Mouse (Mus musculus) megakaryocyte progenitor cell, adult 5-6 weeks (primary cell): Measurements from ENCODE around the gene Sh3rf3. TPM values are rescaled to one million over a fixed set of nuclear protein-coding genes. Genes with fewer than 3 reads are reported as not detected.

ENCODE experiments used
- ATAC-seq: replicated peaks from 2 replicates; pipeline ENCODE4 v1.8.0; 2016; ENCODE audit warnings: mild to moderate bottlenecking, moderate TSS enrichment, inconsistent platforms; ENCODE audit not compliant: poor library complexity
- total RNA-seq, 2 experiments: library from RNA; stranded (forward) in 1 of 2; stranded (reverse) in 1 of 2; fragments of 157-497, 149-512 nt in 1 of 2; fragments of 200-1000 nt in 1 of 2; gene quantifications; 2 replicates each; pipeline versions ENCODE4 v1.2.3 to v1.2.4; 2015 to 2017

Sh3rf3 gene
- total RNA-seq, 2 experiments from 2014 or later: 0.05 TPM; not detected in 1

DNA sequence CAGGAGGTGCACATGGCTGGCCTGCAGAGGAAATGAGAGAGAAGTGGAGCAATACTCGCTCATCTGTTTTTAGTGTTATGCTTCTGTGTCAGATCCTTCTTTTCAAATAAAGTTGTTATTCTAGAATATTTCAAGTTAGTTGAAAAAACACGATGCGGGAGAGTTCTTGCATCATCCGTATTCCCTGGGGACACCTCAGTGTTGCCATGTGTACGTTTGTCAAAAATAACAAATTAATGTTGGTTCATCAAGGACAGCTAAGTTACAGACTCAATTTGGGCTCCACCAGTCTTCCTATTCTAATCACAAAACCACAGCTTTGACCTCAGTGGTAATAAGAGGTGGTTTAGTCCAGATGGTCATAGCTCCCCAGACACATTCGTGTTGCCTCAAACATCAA, 35.4 kb downstream of the Sh3rf3 start:
- ATAC-seq: no peak

DNA sequence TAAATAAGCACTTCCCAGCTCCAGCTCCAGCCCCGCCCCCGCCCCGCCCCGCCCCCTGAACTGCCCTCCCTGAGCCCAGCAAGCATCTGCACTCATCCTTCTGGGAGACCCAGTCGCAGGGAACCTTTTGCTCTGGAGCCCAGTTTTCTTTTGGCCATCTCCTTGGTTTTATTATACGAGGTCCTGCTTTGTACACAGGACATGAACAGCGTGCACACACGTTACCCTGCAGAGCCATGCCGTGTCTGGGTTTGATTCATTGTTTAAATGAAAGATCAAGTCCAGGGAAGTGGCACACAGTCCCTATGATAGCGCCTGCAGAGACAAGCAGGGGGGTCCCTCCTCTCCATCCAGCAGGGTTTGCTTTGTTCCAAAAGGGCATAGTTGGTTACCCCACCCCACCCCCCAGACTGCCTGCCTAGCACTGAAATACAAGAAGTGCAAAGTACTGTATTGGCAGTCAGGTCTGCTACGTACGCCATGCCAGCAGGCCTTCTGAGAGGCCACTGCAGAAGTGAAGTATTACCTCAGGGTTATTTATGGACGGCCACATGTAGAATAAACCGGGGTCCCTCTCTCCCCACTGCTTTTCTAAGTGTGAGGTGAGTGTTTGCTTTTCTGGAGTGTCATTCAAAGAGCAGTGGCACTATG, 41.5 kb downstream of the Sh3rf3 start:
- ATAC-seq: no peak

- no peak for ATAC-seq
These were observed 42.1 kb downstream of the Sh3rf3 start for GRCm38 (mm10) chr10:58855199-58855751.

DNA sequence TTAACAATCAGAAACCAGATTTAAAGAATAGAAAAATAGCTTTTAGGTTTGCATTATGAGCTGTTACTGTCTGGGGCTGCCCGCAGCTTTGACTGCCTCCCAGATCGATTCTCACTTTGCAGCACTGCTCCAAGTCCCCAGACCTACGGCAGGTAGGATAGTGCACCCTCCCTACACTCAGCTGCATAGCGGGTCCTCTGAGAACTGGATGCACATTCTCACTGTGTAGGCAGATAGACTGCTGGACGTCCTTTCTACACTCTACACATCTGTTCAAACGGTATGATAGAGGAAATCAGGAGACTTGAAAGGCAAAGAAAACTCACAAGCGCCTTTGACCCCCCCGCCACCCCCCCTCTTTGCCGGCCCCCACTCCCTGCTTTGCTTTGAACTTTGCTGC, 42.7 kb downstream of the Sh3rf3 start:
- no peak for ATAC-seq

- no peak for ATAC-seq
These were observed 43.6 kb downstream of the Sh3rf3 start for GRCm38 (mm10) chr10:58856742-58857141.

DNA sequence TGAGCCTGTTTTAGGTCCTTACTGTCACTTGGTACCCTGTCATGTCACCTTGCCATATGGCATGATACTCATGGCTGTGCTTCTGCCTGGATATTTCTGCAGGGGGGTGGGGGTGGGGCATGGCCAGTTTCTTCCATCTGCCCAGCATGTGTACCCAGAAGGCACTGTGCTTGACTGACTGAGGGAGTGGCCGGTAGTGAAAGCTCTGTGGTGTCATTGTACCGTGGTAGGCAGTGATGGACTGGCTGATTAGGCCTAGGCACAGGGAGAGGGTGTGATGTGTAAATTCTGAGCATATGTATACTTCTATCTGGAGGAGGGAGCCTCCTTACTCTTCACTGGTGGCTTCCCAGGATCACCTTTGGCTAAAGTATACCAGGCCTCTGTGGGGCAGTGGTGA, 51.6 kb downstream of the Sh3rf3 start:
- ATAC-seq: no peak

DNA sequence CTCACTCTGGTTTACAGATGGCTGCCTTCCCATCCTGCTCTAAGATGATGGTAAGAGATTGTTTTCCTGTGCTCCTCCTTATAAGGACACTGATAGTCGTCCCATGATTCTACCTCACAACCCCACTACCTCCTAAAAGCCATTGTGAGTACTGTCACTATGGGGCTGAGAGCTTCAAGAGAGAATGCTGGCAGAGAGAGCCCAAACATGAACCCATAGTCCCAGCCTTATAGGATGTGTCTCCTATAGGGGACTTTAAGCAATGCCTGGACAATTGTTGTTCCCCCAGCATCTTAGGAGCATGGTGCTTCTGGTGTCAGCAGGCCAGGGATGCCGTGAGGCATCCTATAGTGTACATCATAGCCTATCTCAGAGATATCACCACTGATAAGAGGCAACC, 54.4 kb downstream of the Sh3rf3 start:
- no peak for ATAC-seq

DNA sequence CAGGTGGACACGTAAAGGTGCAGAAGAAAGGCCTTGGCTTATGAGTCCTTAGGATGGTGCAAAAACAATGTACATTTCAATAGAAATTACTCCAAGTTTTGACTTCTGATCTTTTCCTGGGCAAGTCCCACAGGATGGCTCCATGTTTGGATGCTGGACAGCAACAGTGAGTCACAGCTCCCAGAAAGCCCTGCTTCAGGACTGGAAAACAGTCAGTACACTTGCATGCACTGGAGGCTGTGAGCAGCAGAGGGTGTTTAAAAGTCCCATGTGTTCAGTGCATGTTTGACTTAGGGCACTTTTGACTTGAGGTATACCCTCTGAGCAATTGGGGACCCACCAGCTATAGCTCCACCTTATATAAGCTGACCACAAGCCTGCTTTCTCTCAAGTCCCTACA, 56.7 kb downstream of the Sh3rf3 start:
- ATAC-seq: no peak

DNA sequence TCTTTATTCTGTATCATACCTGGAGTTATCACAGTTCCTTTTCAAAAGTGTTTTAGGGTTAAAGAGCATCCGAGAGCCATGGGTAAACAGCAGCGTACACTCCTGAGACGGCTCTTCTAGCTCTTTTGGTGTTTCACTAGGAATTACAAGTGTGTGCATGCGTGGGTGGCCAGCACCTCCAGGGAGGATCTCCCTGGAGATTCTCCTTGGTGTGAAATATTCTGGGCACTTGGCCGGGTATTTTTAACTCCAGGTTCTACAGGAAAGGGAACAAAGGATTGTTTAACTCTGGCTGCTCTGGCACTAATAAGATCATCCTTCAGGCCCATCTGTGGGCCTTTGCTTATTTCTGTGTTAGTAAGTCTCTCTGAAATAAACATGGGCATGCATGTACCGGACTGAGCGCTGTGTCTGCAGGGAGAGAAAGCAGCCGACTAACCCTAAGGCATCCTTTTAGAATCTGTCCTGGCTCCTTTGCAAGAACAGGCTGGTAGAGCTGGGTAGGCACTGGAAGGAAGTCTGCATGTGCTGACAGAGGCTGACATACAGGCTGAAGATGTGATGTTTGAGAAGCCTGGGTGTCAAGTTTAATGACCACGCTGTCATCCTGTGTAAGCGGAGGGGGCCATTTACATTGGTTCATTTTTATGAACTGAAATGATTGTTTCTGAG, 58.1 kb downstream of the Sh3rf3 start:
- ATAC-seq: no peak

- ATAC-seq: no peak
These were observed 58.8 kb downstream of the Sh3rf3 start for GRCm38 (mm10) chr10:58871821-58872577.

DNA sequence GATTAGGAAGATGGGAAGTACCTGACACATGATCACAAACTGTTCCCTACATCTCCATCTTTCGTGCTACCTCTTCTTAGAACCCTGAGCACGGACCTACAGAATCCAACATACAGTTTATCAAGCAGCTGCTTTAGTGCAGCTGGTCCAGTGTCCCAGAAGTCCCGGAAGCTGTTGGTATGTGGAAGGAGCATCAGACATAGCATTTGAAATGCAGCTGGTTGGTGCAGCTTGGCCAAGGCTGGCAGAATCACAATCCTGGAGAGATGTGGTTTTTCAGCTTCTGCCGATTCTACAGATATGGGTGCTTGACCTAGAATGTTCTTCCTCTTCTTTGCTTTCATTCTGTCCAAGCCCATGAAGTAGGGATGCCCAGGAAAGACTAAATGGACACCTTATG, 64.7 kb downstream of the Sh3rf3 start:
- no peak for ATAC-seq

DNA sequence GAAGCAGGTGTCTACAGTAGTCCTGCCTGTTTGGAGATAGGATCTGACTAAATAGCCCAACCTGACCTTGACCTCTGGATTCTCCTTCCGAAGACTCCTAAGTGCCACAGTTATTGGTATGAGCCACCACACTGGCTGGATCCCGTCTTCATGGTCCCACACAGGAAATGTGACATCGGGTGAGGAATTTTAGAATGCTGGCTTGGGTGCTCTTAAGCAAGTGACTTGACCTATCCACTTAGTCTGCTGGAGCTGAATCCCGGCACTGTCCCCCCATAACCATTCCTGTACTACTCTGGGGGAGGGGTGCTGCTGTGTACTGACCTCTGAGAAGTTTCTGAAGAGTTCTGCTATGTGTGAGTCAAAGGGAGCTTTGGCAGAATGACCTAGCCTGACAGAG, 65.5 kb downstream of the Sh3rf3 start:
- no peak for ATAC-seq

DNA sequence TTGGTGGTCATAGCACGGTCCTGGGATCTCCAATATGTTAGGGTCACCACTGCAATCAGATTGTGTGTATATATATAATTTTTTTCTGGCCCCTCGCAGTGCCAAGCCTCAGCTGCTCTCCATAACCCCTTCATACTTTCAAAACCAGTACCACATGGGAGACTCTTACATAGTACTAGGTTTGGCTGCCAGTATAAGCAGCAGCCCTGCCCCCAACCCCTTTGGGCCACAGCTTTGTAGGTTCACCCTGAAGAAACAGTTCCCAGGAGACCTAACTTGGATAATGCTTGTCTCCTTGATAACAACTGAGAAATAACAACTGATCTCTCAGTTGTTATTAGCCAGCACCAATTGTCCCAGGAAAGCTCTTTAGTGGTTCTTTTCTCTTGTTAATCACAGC, 69.6 kb downstream of the Sh3rf3 start:
- ATAC-seq: no peak

DNA sequence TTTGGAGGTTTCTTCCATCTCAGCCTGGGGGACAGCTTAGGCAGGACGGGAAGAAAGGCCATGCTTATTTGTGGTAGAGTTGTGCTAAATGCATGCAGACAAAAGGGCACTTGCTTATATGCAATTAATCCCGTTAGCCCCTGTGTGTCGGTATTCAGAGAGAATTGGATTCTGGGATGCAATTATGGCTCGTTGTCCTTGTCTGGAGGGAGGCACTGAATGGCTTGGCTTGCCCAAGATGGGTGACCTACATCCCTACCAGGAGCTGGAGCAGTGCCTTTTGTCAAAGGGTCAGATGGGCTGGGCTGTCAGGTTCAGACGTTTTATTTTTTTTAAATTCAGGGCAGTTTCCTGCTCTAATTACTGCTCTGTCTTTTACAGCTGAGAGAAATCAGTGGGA, 72.2 kb downstream of the Sh3rf3 start:
- ATAC-seq: no peak

DNA sequence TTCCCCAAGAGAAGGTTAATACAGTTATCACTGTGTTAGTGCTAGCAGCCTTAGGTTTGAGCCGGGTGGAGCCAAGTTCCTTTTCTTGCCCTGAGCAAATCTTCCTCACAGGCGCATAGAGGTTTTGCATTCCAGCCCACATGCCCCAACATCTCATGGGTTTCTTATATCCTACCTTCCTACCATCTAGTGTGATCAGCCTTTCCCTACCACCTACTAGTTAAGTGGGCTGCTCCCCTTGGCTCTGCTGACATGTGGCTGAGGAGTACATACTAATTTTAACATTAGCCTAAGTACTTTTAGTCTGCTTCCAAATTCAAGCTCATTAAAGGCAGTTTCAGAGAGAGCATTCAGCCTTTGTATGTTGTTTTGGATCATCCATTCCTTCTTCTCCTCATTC, 72.7 kb downstream of the Sh3rf3 start:
- ATAC-seq: no peak

DNA sequence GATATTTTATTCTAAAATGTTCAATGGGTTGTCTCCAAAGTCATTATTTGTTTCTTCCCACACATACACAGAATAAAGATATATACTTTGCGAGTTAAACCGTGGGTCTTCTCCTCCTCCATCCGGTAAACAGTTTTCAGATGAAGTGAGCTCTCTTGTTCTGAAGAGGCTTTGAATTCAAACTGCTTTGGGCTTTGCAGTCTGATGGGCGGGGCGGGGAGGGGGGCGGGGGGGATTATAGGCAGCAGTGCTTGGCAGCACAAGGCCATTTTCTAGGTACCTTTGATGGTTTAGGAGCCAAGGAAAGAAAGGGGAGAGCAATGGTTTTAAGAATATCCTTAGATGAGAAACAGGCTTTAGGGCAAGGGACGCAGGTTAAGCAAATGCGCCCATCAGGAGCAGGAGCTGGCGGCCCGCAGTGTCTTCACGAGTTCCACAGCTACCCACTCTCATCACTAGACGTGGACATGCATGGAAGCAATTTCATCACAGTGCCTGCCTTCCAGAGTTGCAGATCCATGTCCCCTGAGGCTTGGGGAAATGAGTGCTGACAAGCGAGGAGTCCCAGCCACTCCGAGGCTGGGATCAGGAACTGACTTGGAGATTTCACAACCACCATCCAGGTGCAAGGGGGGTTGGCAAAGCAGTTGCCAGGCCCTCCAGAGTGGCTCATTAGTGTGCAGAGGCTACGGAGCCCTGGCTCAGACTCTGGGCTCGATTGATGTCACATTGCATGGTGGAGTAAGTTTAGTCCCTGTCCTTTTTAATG, 77.7 kb downstream of the Sh3rf3 start:
- ATAC-seq: no peak

DNA sequence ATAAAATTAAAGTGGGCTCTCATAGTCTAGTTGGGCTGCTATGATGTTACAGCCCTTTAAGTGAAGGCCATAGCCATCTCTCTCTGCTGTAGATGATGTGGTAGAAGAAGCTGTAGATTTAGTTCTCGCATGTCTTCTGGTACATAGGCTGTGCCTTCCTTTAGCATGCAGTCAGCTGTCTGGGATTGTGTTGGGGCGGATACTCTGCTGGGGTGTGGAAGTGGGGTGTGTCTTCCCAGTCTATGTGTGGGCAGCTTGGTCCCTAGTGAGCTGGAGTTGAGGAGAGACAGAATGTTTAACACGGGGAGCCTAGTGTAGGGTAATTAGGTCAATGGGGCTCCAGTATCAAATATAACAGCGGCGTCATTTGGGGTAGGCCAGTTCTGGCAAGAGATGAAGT, 82.3 kb downstream of the Sh3rf3 start:
- no peak for ATAC-seq

- no peak for ATAC-seq
These were observed 83.9 kb downstream of the Sh3rf3 start for GRCm38 (mm10) chr10:58897009-58897543.

- no peak for ATAC-seq
These were observed 92.1 kb downstream of the Sh3rf3 start for GRCm38 (mm10) chr10:58905253-58905652.

DNA sequence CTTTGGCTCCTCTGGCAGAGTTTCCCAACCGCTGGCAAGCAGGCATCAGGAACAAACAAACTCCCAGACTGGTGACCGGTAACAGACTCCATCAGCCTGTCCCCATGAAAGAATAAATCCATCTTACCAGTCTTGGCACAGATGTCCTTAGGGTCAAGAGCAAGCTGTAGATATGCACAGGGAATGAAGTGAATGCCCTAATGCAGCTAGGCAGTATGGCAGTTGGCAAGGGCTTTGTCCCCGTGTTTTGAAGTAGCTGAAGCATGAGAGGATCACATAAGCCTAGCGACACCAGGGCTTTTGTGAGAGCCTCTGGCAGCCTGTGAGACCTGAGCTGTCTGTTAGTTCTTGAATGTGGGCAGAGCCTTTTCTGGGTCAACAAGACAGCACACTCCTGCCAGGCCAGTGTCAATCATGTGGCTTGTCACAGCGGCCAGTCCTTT, 93.9 kb downstream of the Sh3rf3 start:
- ATAC-seq: no peak

- ATAC-seq: no peak
These were observed 95.3 kb downstream of the Sh3rf3 start for GRCm38 (mm10) chr10:58908451-58908850.
